Mouse (Mus musculus) liver, postnatal 0 days (tissue): ENCODE results near the gene Gna12. TPM values are rescaled to one million over a fixed set of nuclear protein-coding genes. Genes with fewer than 3 reads are reported as not detected.
A peak's percentile ranks its signal among the peaks of the same experiment; 100 is the strongest.

Experiments
- ATAC-seq: fragments of 200-750 bp; cut with Nextera tagmentation; 2 replicates; pipeline ENCODE4 v1.8.0; 2017; ENCODE audit warnings: mild to moderate bottlenecking, moderate library complexity
- DNase-seq: peaks from one replicate; pipeline ENCODE4 v3.0.0-alpha.2; 2016
- H3K27ac ChIP-seq: fragments of 300-500 bp; sonication (generic); 2 replicates; pipeline ENCODE4 v1.5.1; 2014; ENCODE audit warnings: antibody characterized with exemption, moderate library complexity, mild to moderate bottlenecking, low read depth
- H3K27me3 ChIP-seq: fragments of 300-500 bp; sonication (generic); 2 replicates; pipeline ENCODE4 v1.6.1; 2014; ENCODE audit warnings: low read length, control low read depth, mixed read lengths; ENCODE audit not compliant: insufficient read depth
- H3K36me3 ChIP-seq: fragments of 300-500 bp; sonication (generic); replicated peaks from 2 replicates; pipeline ENCODE4 v1.6.1; 2014; ENCODE audit warnings: mild to moderate bottlenecking, control low read depth, low read length, moderate library complexity, mixed read lengths; ENCODE audit not compliant: insufficient read depth
- H3K4me1 ChIP-seq: fragments of 300-500 bp; sonication (generic); 2 replicates; pipeline ENCODE4 v1.6.1; 2014; ENCODE audit warnings: antibody characterized with exemption, mild to moderate bottlenecking, control low read depth; ENCODE audit not compliant: insufficient read depth
- H3K4me2 ChIP-seq: fragments of 300-500 bp; sonication (generic); 2 replicates; pipeline ENCODE4 v1.6.1; 2014; ENCODE audit warnings: low read depth, mild to moderate bottlenecking, low read length, moderate library complexity, mixed read lengths
- H3K4me3 ChIP-seq: fragments of 300-500 bp; sonication (generic); 2 replicates; pipeline ENCODE4 v1.5.1; 2014; ENCODE audit warnings: low read depth, low read length
- H3K9ac ChIP-seq: fragments of 300-500 bp; sonication (generic); replicated peaks from 2 replicates; pipeline ENCODE4 v1.6.1; 2014; ENCODE audit warnings: mild to moderate bottlenecking, moderate library complexity
- H3K9me3 ChIP-seq: fragments of 300-500 bp; sonication (generic); 2 replicates; pipeline ENCODE4 v1.6.1; 2016; ENCODE audit warnings: mild to moderate bottlenecking, control low read depth, low read length, mixed read lengths
- CTCF ChIP-seq: sonication (generic); IDR thresholded peaks from 2 replicates; pipeline ENCODE4 v1.5.1; 2016; ENCODE audit warnings: antibody characterized with exemption, low read depth
- EP300 ChIP-seq: IDR thresholded peaks from 2 replicates; pipeline ENCODE4 v1.6.1; 2016; ENCODE audit warnings: antibody characterized with exemption, low read depth, mild to moderate bottlenecking
- WGBS: fragments of 180-500 bp; shearing (Covaris S2); extraction: QIAGEN DNeasy Blood & Tissue Kit; methylation state at CpG from one replicate; pipeline ENCODE4 v1.1.7; 2014; ENCODE audit not compliant: insufficient replicate concordance; 5-methylcytosine and 5-hydroxymethylcytosine counted together
- polyA plus RNA-seq: library from polyadenylated mRNA; unstranded; fragments of >200 nt; fragmentation: Nextera tagmentation; extraction: Ambion mirVana; gene quantifications from 2 replicates; pipeline ENCODE4 v1.2.1, GENCODE M21; 2015

The Gna12 gene
- polyA plus RNA-seq, 1 experiment from 2014 or later, result 12.7 TPM

DNA sequence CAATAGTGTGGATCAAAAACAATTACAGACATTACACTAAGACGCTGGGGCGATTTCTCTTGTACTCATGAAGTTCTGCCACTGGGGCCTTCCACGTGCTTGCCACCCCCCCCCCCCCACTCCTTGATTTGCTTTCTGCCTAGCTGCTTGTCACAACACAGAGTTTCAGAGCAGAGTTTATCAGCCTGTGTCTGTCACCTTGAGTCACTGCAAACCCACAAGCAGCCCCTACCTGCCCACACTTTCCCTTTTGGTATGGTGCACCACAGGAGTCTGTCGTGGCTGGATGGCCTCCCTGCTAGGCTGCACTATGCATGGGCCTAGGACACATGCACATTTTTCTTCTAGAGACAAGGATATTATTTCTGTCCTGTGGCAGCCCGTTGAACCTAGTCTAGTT, 31.5 kb downstream of the Gna12 start:
- peak overlapping the region; percentile 44 for H3K27ac ChIP-seq
- H3K4me1 ChIP-seq, result peaks cover 54% of the 10 kb centered on the region
- ATAC-seq (no peak), DNase-seq (no peak)
- TF ChIP-seq CTCF, result no peak
- no peak for TF ChIP-seq EP300
- no peaks in the 10 kb centered on the region for H3K27me3 ChIP-seq
- no peaks in the 10 kb centered on the region for H3K9me3 ChIP-seq
- H3K4me3 ChIP-seq, result no peak overlapping the region
- no peak overlapping the region for H3K9ac ChIP-seq
- WGBS, result 43% methylated on average over 5 of the region's 5 CpGs
- H3K36me3 ChIP-seq, result no peaks in the 10 kb centered on the region
- no peak overlapping the region for H3K4me2 ChIP-seq

DNA sequence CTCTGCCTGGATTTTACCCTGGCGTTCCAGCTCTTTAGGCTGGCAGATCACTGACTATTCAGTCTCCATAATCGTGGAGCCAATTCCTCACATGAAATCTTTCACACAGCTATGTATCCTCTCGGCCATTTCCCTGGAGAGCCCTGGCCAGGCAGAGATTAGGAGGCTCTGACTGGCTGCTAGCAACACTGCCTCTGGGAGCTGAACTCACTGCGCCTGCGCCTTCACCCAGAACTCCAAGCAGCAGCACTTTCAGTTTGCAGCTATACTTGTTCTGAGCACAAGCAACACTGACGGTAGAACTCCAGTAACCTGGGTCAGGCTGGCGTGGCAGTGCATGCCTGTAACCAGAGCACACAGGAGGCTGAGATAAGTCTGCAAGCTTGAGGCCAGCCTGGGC, 32.1 kb downstream of the Gna12 start:
- TF ChIP-seq EP300 (no peak), CTCF (no peak)
- H3K4me2 ChIP-seq, result peak overlapping the region; percentile 2; the same call in 1 of the 2 replicates
- ATAC-seq, result 0 out of 2 replicates have a peak, but pooled peaks have one; percentile 6
- H3K4me3 ChIP-seq, result no peak overlapping the region
- H3K27ac ChIP-seq, result peak overlapping the region; percentile 44
- no peaks in the 10 kb centered on the region for H3K36me3 ChIP-seq
- no peaks in the 10 kb centered on the region for H3K9me3 ChIP-seq
- no peak for DNase-seq
- H3K9ac ChIP-seq, result no peak overlapping the region
- H3K4me1 ChIP-seq, result peaks cover 60% of the 10 kb centered on the region
- H3K27me3 ChIP-seq, result no peaks in the 10 kb centered on the region
- 54% methylated on average over 7 of the region's 7 CpGs for WGBS

DNA sequence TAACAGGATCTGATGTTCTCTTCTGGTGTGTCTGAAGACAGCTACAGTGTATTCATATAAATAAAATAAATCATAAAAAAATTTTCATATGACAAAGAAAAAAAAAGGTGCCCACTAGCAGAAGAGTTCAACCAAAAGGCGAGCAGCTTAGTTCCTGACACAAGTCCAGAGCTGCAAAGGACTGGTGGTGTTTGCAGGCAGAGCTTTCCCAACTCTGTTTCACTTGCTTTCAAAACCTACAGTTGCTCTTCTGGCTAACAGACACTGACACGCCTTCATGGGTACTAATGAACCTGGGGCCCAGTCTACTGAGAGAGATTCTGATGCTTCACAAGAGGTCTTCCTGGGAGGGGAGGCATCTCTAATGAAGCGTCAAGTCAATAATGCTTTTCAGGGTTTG, 34.2 kb downstream of the Gna12 start:
- Histone ChIP-seq H3K36me3 (no peaks in the 10 kb centered on the region), H3K4me2 (no peak overlapping the region), H3K27ac (peak overlapping the region; percentile 87), H3K9ac (no peak overlapping the region), H3K27me3 (no peaks in the 10 kb centered on the region), H3K4me1 (peaks cover 69% of the 10 kb centered on the region), H3K4me3 (no peak overlapping the region), H3K9me3 (no peaks in the 10 kb centered on the region)
- TF ChIP-seq EP300 (no peak), CTCF (no peak)
- ATAC-seq (no peak), DNase-seq (no peak)
- WGBS, result 54% methylated on average over 3 of the region's 3 CpGs

DNA sequence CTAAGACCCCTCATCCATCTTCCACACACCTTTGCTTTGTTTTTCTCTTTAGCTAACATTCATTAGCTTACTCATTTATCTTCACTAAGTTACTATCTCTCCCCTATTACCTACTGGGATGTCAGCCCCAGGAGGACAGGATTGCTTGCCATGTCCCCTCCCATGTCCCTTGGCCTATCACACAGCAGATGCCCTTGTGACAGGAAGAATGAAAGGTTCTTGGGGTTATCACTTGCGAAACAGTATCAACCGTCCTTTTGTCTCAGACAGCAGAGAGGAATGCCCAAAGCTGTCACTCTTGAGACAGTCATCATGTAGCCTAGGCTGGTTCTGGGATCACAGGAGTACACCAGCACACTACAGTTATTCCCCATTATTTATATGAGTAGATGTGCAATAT, 35.1 kb downstream of the Gna12 start:
- peak; percentile 96 for TF ChIP-seq EP300
- no peak for TF ChIP-seq CTCF
- 16% methylated on average over 2 of the region's 2 CpGs for WGBS
- Histone ChIP-seq H3K36me3 (no peaks in the 10 kb centered on the region), H3K27me3 (no peaks in the 10 kb centered on the region), H3K27ac (peak overlapping the region; percentile 87), H3K4me1 (peaks cover 77% of the 10 kb centered on the region), H3K4me3 (no peak overlapping the region), H3K9ac (0 out of 2 replicates have a peak overlapping the region, but pooled peaks have one; percentile 0), H3K9me3 (no peaks in the 10 kb centered on the region), H3K4me2 (no peak overlapping the region)
- ATAC-seq (peak; percentile 89), DNase-seq (peak; percentile 47)

DNA sequence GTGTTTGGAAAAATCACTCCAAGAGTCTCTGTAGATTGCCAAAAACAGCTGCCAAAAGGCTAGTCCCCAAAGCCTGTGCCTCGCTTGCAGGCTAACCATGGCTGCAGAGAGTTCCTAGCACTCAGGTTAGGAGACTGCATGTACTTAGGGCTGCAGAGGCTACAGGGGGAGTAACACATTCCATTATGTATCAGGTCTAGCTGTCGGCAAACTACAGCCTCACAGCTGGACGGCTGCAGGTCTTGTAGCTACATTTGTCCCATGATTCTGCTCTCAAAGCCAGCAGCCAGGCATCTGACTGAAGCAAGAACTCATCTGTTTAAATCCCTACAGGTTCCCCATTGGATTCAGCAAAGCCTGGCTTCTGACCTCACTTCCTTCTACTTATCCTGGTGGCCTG, 35.5 kb downstream of the Gna12 start:
- Histone ChIP-seq H3K9me3 (no peaks in the 10 kb centered on the region), H3K4me3 (no peak overlapping the region), H3K27ac (peak overlapping the region; percentile 87), H3K4me2 (no peak overlapping the region), H3K4me1 (peaks cover 81% of the 10 kb centered on the region), H3K9ac (peak overlapping the region; percentile 0; the same call in 1 of the 2 replicates), H3K36me3 (no peaks in the 10 kb centered on the region), H3K27me3 (no peaks in the 10 kb centered on the region)
- DNase-seq (no peak), ATAC-seq (peak; percentile 26)
- TF ChIP-seq EP300 (no peak), CTCF (no peak)
- 38% methylated on average over 3 of the region's 3 CpGs for WGBS

DNA sequence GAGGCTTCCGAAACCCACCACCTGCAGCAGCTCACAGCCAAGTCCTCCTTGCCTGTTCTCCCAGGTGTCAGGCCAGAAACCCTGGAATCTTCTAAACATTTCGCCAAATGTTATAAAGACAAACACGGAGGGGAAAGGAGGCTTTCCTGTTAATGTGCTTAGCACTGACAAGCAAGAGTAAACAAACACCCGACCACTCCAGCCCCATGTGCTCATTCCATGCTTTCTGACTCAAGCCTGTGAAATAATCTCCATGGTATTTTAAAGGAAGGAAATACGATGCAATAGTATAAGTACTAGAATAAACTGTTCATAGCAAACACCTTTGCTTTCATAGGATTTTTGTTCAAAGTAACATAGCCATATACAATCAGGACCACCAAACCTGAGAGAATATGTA, 38.0 kb downstream of the Gna12 start:
- 47% methylated on average over 5 of the region's 5 CpGs for WGBS
- Histone ChIP-seq H3K9me3 (no peaks in the 10 kb centered on the region), H3K27ac (peak overlapping the region; percentile 59; the same call in 1 of the 2 replicates), H3K4me3 (no peak overlapping the region), H3K27me3 (no peaks in the 10 kb centered on the region), H3K4me1 (peaks cover 75% of the 10 kb centered on the region), H3K4me2 (no peak overlapping the region), H3K36me3 (no peaks in the 10 kb centered on the region), H3K9ac (no peak overlapping the region)
- TF ChIP-seq EP300 (no peak), CTCF (no peak)
- no peak for ATAC-seq
- no peak for DNase-seq
